Comparison of ENCODE assay signal across 14 mouse cellular contexts in the genomic region with DNA sequence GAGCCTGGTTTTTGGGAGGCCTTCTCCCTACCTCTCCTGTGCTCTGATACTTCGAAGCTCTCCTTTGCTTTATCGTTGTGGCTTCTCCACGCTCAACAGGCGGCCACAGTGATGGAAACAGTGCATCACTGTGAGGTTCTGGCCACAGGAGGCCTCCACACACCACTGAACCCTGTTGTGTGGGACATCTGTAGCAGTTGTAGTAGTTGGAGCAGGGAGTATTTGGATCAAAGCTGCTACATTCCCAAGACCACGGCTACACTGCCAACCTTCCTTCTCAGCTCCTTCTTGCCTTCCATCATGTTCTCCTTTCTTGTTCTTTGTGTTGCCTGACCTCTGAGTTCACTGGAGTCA. TPM values are rescaled to one million over a fixed set of nuclear protein-coding genes. Genes with fewer than 3 reads are reported as not detected.
DNase-seq lines count a peak whose midpoint lies in the region; ATAC-seq and TF ChIP-seq lines count a peak whose summit lies in the region.
"Had no signal": no experiment of that assay in that cellular context is flagged by ENCODE, and none has a peak within 500 bp of the region (broad histone marks: within the 10 kb centered on the region; RNA-seq: fewer than 3 reads in every experiment).

No protein-coding gene starts in this region.

- no peak for TF ChIP-seq POLR2A in heart, adult 2 months (IDR thresholded peaks at IDR 0.05; ENCODE audit: insufficient read depth, low read depth, low read length)
- TF ChIP-seq POLR2A in ES-Bruce4 (IDR thresholded peaks at IDR 0.05; ENCODE audit: insufficient read depth, low read length), result no peak

- no peak for DNase-seq in heart, adult 2 months
- DNase-seq in heart, postnatal 10 days, result no peak
- no peak for DNase-seq in liver, embryonic 14.5 days (ENCODE audit: low read depth in 3 of 3, low spot score in 3 of 3)
- no peak for DNase-seq in liver, embryonic 11.5 days (ENCODE audit: low spot score)
- no peak for DNase-seq in embryonic facial prominence, embryonic 10.5 days (ENCODE audit: low spot score)
- no peak for DNase-seq in adrenal gland, postnatal 4 days (ENCODE audit: low spot score in 2 of 2)
- DNase-seq: B cell, adult 2 months; cerebellum, postnatal 25 days; heart, postnatal 4 days; left cerebral cortex, postnatal 4 days; thymus, postnatal 4 days had no signal

- H3K27me3 ChIP-seq in heart, adult 2 months (ENCODE audit: control insufficient read depth, insufficient read depth, low read length), result no peaks in the 10 kb centered on the region
- no peaks in the 10 kb centered on the region for H3K27me3 ChIP-seq in liver, embryonic 14.5 days (ENCODE audit: control insufficient read depth, insufficient read depth, low read length)
- H3K27me3 ChIP-seq in liver, embryonic 11.5 days (replicated peaks; ENCODE audit: control insufficient read depth, insufficient read depth, low read length), result no peaks in the 10 kb centered on the region
- no peaks in the 10 kb centered on the region for H3K27me3 ChIP-seq in ES-Bruce4 (ENCODE audit: control insufficient read depth, insufficient read depth, low read length, poor library complexity, severe bottlenecking)
- no peaks in the 10 kb centered on the region for H3K27me3 ChIP-seq in embryonic facial prominence, embryonic 10.5 days (replicated peaks; ENCODE audit: low read depth, poor library complexity, severe bottlenecking)

- peak; percentile 38 for TF ChIP-seq CTCF in heart, adult 2 months (IDR thresholded peaks at IDR 0.05)
- peak; percentile 42 for TF ChIP-seq CTCF in liver, embryonic 14.5 days (IDR thresholded peaks at IDR 0.05; ENCODE audit: low read depth)
- peak; percentile 40 for TF ChIP-seq CTCF in ES-Bruce4 (IDR thresholded peaks at IDR 0.05; ENCODE audit: low read depth, low read length)

- no peak overlapping the region for H3K4me2 ChIP-seq in liver, embryonic 14.5 days (ENCODE audit: low read depth)
- no peak overlapping the region for H3K4me2 ChIP-seq in liver, embryonic 11.5 days

- no peak overlapping the region for H3K9ac ChIP-seq in heart, adult 2 months (ENCODE audit: low read depth, low read length)
- H3K9ac ChIP-seq in liver, embryonic 14.5 days (replicated peaks), result no peak overlapping the region
- no peak overlapping the region for H3K9ac ChIP-seq in liver, embryonic 11.5 days (ENCODE audit: low read depth, low read length)
- no peak overlapping the region for H3K9ac ChIP-seq in ES-Bruce4 (ENCODE audit: low read depth, poor library complexity, severe bottlenecking)

- H3K36me3 ChIP-seq in heart, adult 2 months (ENCODE audit: control insufficient read depth, insufficient read depth, low read length), result no peaks in the 10 kb centered on the region
- no peaks in the 10 kb centered on the region for H3K36me3 ChIP-seq in liver, embryonic 14.5 days (replicated peaks; ENCODE audit: control insufficient read depth, insufficient read depth, low read depth)
- no peaks in the 10 kb centered on the region for H3K36me3 ChIP-seq in liver, embryonic 11.5 days (ENCODE audit: control insufficient read depth, insufficient read depth, low read length)
- no peaks in the 10 kb centered on the region for H3K36me3 ChIP-seq in ES-Bruce4 (ENCODE audit: control insufficient read depth, insufficient read depth, low read length, poor library complexity, severe bottlenecking)
- no peaks in the 10 kb centered on the region for H3K36me3 ChIP-seq in embryonic facial prominence, embryonic 10.5 days (replicated peaks)

- no peaks in the 10 kb centered on the region for H3K9me3 ChIP-seq in liver, embryonic 14.5 days (ENCODE audit: control insufficient read depth, low read length)
- no peaks in the 10 kb centered on the region for H3K9me3 ChIP-seq in liver, embryonic 11.5 days (ENCODE audit: control insufficient read depth, low read length)
- no peaks in the 10 kb centered on the region for H3K9me3 ChIP-seq in ES-Bruce4 (replicated peaks; ENCODE audit: control insufficient read depth, insufficient read depth, low read length, poor library complexity, severe bottlenecking)
- no peaks in the 10 kb centered on the region for H3K9me3 ChIP-seq in embryonic facial prominence, embryonic 10.5 days

- H3K27ac ChIP-seq in heart, adult 2 months, result no peak overlapping the region
- no peak overlapping the region for H3K27ac ChIP-seq in liver, embryonic 14.5 days
- H3K27ac ChIP-seq in liver, embryonic 11.5 days (ENCODE audit: low read depth, low read length), result no peak overlapping the region
- peak overlapping the region; percentile 53 for H3K27ac ChIP-seq in ES-Bruce4 (ENCODE audit: insufficient read depth, low read length)
- H3K27ac ChIP-seq in embryonic facial prominence, embryonic 10.5 days (replicated peaks), result peak overlapping the region; percentile 76

- TF ChIP-seq EP300 in heart, adult 2 months (IDR thresholded peaks at IDR 0.05; ENCODE audit: insufficient read depth, low read depth, low read length), result no peak
- no peak for TF ChIP-seq EP300 in liver, embryonic 14.5 days (IDR thresholded peaks at IDR 0.05; ENCODE audit: low read depth)
- no peak for TF ChIP-seq EP300 in ES-Bruce4 (IDR thresholded peaks at IDR 0.05; ENCODE audit: insufficient read depth, low read depth, low read length)

- 64% methylated on average over 5 of the region's 5 CpGs for WGBS in heart, adult 2 months
- WGBS in liver, embryonic 14.5 days (ENCODE audit: insufficient replicate concordance), result 62% methylated on average over 5 of the region's 5 CpGs
- WGBS in liver, embryonic 11.5 days, result 59% methylated on average over 5 of the region's 5 CpGs
- 47% methylated on average over 5 of the region's 5 CpGs for WGBS in embryonic facial prominence, embryonic 10.5 days

- no peak for ATAC-seq in liver, embryonic 14.5 days (ENCODE audit: insufficient read depth)
- ATAC-seq in liver, embryonic 11.5 days (replicated peaks; ENCODE audit: low FRiP score), result no peak
- ATAC-seq in megakaryocyte-erythroid progenitor cell, adult 5-6 weeks (replicated peaks; ENCODE audit: low FRiP score, low TSS enrichment, poor library complexity, severe bottlenecking), result no peak

- H3K79me2 ChIP-seq in heart, adult 2 months (replicated peaks; ENCODE audit: control insufficient read depth, insufficient read depth, low read length), result no peaks in the 10 kb centered on the region

- no peak overlapping the region for H3K4me3 ChIP-seq in heart, adult 2 months
- no peak overlapping the region for H3K4me3 ChIP-seq in liver, embryonic 14.5 days (ENCODE audit: insufficient read depth in 1 of 2, low read depth in 2 of 2, low read length in 2 of 2)
- no peak overlapping the region for H3K4me3 ChIP-seq in liver, embryonic 11.5 days (ENCODE audit: low read depth, low read length)
- H3K4me3 ChIP-seq in ES-Bruce4 (ENCODE audit: low read depth, low read length), result no peak overlapping the region
- H3K4me3 ChIP-seq in embryonic facial prominence, embryonic 10.5 days, result no peak overlapping the region
- H3K4me3 ChIP-seq: erythroblast, embryonic 14.5 days had no signal

- H3K4me1 ChIP-seq in heart, adult 2 months (ENCODE audit: control insufficient read depth, insufficient read depth, low read length), result no peaks in the 10 kb centered on the region
- H3K4me1 ChIP-seq in liver, embryonic 14.5 days (replicated peaks; ENCODE audit: control insufficient read depth in 2 of 2, insufficient read depth in 2 of 2, low read length in 1 of 2), result peaks cover 0 to 3% of the 10 kb centered on the region in 2 experiments; a peak in 1 of 4 replicates
- H3K4me1 ChIP-seq in liver, embryonic 11.5 days (replicated peaks; ENCODE audit: control insufficient read depth, insufficient read depth, low read length), result peaks cover 12% of the 10 kb centered on the region
- peaks cover 8% of the 10 kb centered on the region for H3K4me1 ChIP-seq in ES-Bruce4 (ENCODE audit: control insufficient read depth, insufficient read depth, low read length)
- H3K4me1 ChIP-seq in embryonic facial prominence, embryonic 10.5 days, result peaks cover 34% of the 10 kb centered on the region

- intact Hi-C loops in heart, adult 2 months (cut with DNase I), result no loop called here
- intact Hi-C loops in heart, postnatal 10 days (cut with DNase I), result no loop called here

RNA-seq across cellular contexts. Expression of a gene that starts 55.0 kb away (rescaled TPM):
- total RNA-seq in heart, adult 2 months (2021), result 1 to 10 TPM; 5.3 to 7.0 TPM
- polyA plus RNA-seq in heart, adult 2 months (2012; rRNA removed), result 5.8 TPM in 2 replicates
- 1 to 10 TPM; 6.4 to 6.7 TPM for total RNA-seq in heart, postnatal 10 days (2021)
- polyA plus RNA-seq in liver, embryonic 14.5 days (2012; rRNA removed), result 2.4 and 2.6 TPM in 2 replicates
- 1.3 and 1.5 TPM in 2 replicates for polyA plus RNA-seq in liver, embryonic 14.5 days (2014; fragmentation: Nextera tagmentation; extraction: Ambion mirVana)
- polyA plus RNA-seq in liver, embryonic 11.5 days (2014; fragmentation: Nextera tagmentation; extraction: Ambion mirVana), result 7.5 and 7.7 TPM in 2 replicates
- polyA plus RNA-seq in ES-Bruce4 (2011; ENCODE audit: insufficient read depth, insufficient read length, low read depth, missing spikeins), result 51.7 and 54.5 TPM in 2 replicates
- polyA plus RNA-seq in embryonic facial prominence, embryonic 10.5 days (2016; fragmentation: Nextera tagmentation; extraction: Ambion mirVana), result 12.7 and 14.4 TPM in 2 replicates
- total RNA-seq in adrenal gland, postnatal 4 days (2021), result 10 to 100 TPM; 23.6 to 28.7 TPM
- 14.0 and 16.1 TPM in 2 replicates for total RNA-seq in megakaryocyte-erythroid progenitor cell, adult 5-6 weeks (2014; fragmentation: Nextera tagmentation)
- total RNA-seq in megakaryocyte-erythroid progenitor cell, adult 5-6 weeks (2017), result 15.4 and 18.0 TPM in 2 replicates

Comparison
In these comparisons a context has a peak if more than half of its experiments do, and no peak if none do; other contexts are left out.
1. H3K27ac ChIP-seq: peak in ES-Bruce4 (single experiment) and embryonic facial prominence, embryonic 10.5 days (single experiment); none in heart, adult 2 months (single experiment), liver, embryonic 14.5 days (single experiment) and liver, embryonic 11.5 days (single experiment).
2. Peak in every context shown above with its lines, with median percentiles within 50 percentile points of each other: CTCF ChIP-seq.